Mouse (Mus musculus) CH12.LX (cell line): ENCODE measurements around the gene Vtn. TPM values are rescaled to one million over a fixed set of nuclear protein-coding genes. Genes with fewer than 3 reads are reported as not detected.

Experiments
- DNase-seq: peaks from one replicate; pipeline ENCODE4 v3.0.0-alpha.2; 2013; ENCODE audit errors: extremely low read depth
- H3K27ac ChIP-seq: 2 replicates; pipeline ENCODE4 v1.5.1; 2012; ENCODE audit warnings: low read depth, mild to moderate bottlenecking, control low read depth, moderate library complexity; ENCODE audit not compliant: insufficient read depth
- H3K27me3 ChIP-seq: replicated peaks from 2 replicates; pipeline ENCODE3; 2012; ENCODE audit warnings: inconsistent platforms
- H3K36me3 ChIP-seq, 2 experiments: replicated peaks in 1 of 2; 2 replicates each; pipeline versions ENCODE3 to v1.6.1; 2012; ENCODE audit warnings: inconsistent platforms in 1 of 2, low read length in 1 of 2, mild to moderate bottlenecking in 1 of 2, mixed read lengths in 1 of 2, moderate library complexity in 1 of 2; ENCODE audit not compliant: control insufficient read depth in 1 of 2, insufficient read depth in 1 of 2
- H3K4me1 ChIP-seq, 2 experiments: 2 replicates each; pipeline ENCODE4 v1.6.1; 2012; ENCODE audit warnings: inconsistent platforms in 1 of 2, moderate library complexity in 1 of 2; ENCODE audit not compliant: insufficient read depth in 2 of 2, control insufficient read depth in 1 of 2
- H3K4me2 ChIP-seq: 2 replicates; pipeline ENCODE4 v1.6.1; 2012; ENCODE audit warnings: low read depth, mild to moderate bottlenecking, control low read depth; ENCODE audit not compliant: poor library complexity, insufficient read depth, severe bottlenecking
- H3K4me3 ChIP-seq, 3 experiments: fragments of 150-350 bp in 1 of 3; sonication (generic) in 1 of 3; replicated peaks in 1 of 3; 2 replicates each; pipeline versions ENCODE3 to v1.5.1; 2011 to 2012; ENCODE audit warnings: low read depth in 2 of 3, low read length in 2 of 3, mild to moderate bottlenecking in 2 of 3, moderate library complexity in 2 of 3, control low read depth in 1 of 3, improper control_type of control experiment in 1 of 3, inconsistent platforms in 1 of 3, mixed read lengths in 1 of 3; ENCODE audit not compliant: poor library complexity in 1 of 3
- H3K79me2 ChIP-seq: replicated peaks from 2 replicates; pipeline ENCODE4 v1.6.1; 2012; ENCODE audit warnings: mild to moderate bottlenecking, moderate library complexity; ENCODE audit not compliant: control insufficient read depth, poor library complexity, insufficient read depth, severe bottlenecking; ENCODE audit errors: extremely low read depth
- H3K9ac ChIP-seq: 2 replicates; pipeline ENCODE4 v1.6.1; 2012; ENCODE audit warnings: low read depth, mild to moderate bottlenecking, control low read depth, moderate library complexity; ENCODE audit not compliant: insufficient read depth
- H3K9me3 ChIP-seq: replicated peaks from 2 replicates; pipeline ENCODE3; 2012; ENCODE audit warnings: low read length, inconsistent platforms, mixed read lengths
- CHD2 ChIP-seq: IDR thresholded peaks from 2 replicates; pipeline ENCODE4 v1.6.1; 2011; ENCODE audit warnings: low read length, improper control_type of control experiment
- ELF1 ChIP-seq: IDR thresholded peaks from 2 replicates; pipeline ENCODE4 v1.6.1; 2014; ENCODE audit warnings: low read depth, mild to moderate bottlenecking, inconsistent platforms, low read length, improper control_type of control experiment
- GABPA ChIP-seq: IDR thresholded peaks from 2 replicates; pipeline ENCODE4 v1.6.1; 2012; ENCODE audit warnings: low read depth, low read length, improper control_type of control experiment, inconsistent platforms; ENCODE audit not compliant: insufficient replicate concordance
- JUN ChIP-seq: IDR thresholded peaks from 2 replicates; pipeline ENCODE4 v1.6.1; 2011; ENCODE audit warnings: low read depth, mild to moderate bottlenecking, low read length, improper control_type of control experiment, moderate library complexity; ENCODE audit not compliant: insufficient read depth
- KAT2A ChIP-seq: IDR thresholded peaks from 2 replicates; pipeline ENCODE4 v1.6.1; 2012; ENCODE audit warnings: low read length, improper control_type of control experiment, inconsistent platforms; ENCODE audit not compliant: insufficient replicate concordance
- MAFK ChIP-seq: IDR thresholded peaks from 2 replicates; pipeline ENCODE4 v1.6.1; 2011; ENCODE audit warnings: low read length, improper control_type of control experiment; ENCODE audit not compliant: insufficient replicate concordance
- MAX ChIP-seq: IDR thresholded peaks from 2 replicates; pipeline ENCODE4 v1.6.1; 2011; ENCODE audit warnings: low read length, improper control_type of control experiment
- MAZ ChIP-seq: IDR thresholded peaks from 2 replicates; pipeline ENCODE4 v1.6.1; 2012; ENCODE audit warnings: low read depth, mild to moderate bottlenecking, inconsistent platforms, low read length, improper control_type of control experiment, moderate library complexity
- MEF2A ChIP-seq: IDR thresholded peaks from 2 replicates; pipeline ENCODE4 v1.6.1; 2014; ENCODE audit warnings: low read depth, mild to moderate bottlenecking, inconsistent platforms, low read length, improper control_type of control experiment, borderline replicate concordance
- PAX5 ChIP-seq: IDR thresholded peaks from 2 replicates; pipeline ENCODE4 v1.6.1; 2012; ENCODE audit warnings: low read length, inconsistent platforms, mixed read lengths
- POLR2A ChIP-seq: IDR thresholded peaks from 2 replicates; pipeline ENCODE4 v1.6.1; 2011; ENCODE audit warnings: low read depth, mild to moderate bottlenecking, improper control_type of control experiment, low read length
- POLR2AphosphoS2 ChIP-seq: IDR thresholded peaks from 2 replicates; pipeline ENCODE4 v1.6.1; 2011; ENCODE audit warnings: low read depth, low read length, improper control_type of control experiment
- RAD21 ChIP-seq: IDR thresholded peaks from 2 replicates; pipeline ENCODE4 v1.6.1; 2011; ENCODE audit warnings: low read depth, mild to moderate bottlenecking, low read length, improper control_type of control experiment, moderate library complexity
- RCOR1 ChIP-seq: conservative IDR thresholded peaks from 2 replicates; pipeline ENCODE4 v1.6.1; 2012; ENCODE audit warnings: low read depth, mild to moderate bottlenecking, inconsistent platforms, low read length, improper control_type of control experiment
- SMC3 ChIP-seq: IDR thresholded peaks from 2 replicates; pipeline ENCODE4 v1.6.1; 2011; ENCODE audit warnings: low read depth, low read length, improper control_type of control experiment
- TBP ChIP-seq: conservative IDR thresholded peaks from 2 replicates; pipeline ENCODE4 v1.6.1; 2011; ENCODE audit warnings: low read depth, low read length, improper control_type of control experiment
- UBTF ChIP-seq: IDR thresholded peaks from 2 replicates; pipeline ENCODE4 v1.6.1; 2012; ENCODE audit warnings: low read depth, mild to moderate bottlenecking, inconsistent platforms, low read length, improper control_type of control experiment, moderate library complexity
- USF1 ChIP-seq: IDR thresholded peaks from 2 replicates; pipeline ENCODE4 v1.6.1; 2014; ENCODE audit warnings: low read depth, mild to moderate bottlenecking, inconsistent platforms, low read length, improper control_type of control experiment
- USF2 ChIP-seq: conservative IDR thresholded peaks from 2 replicates; pipeline ENCODE4 v1.6.1; 2011; ENCODE audit warnings: low read depth, low read length, improper control_type of control experiment
- ZKSCAN1 ChIP-seq: IDR thresholded peaks from 2 replicates; pipeline ENCODE4 v1.6.1; 2012; ENCODE audit warnings: low read depth, inconsistent platforms, low read length, improper control_type of control experiment, borderline replicate concordance
- ZMIZ1 ChIP-seq: IDR thresholded peaks from 2 replicates; pipeline ENCODE4 v1.6.1; 2012; ENCODE audit warnings: low read depth, mild to moderate bottlenecking, inconsistent platforms, low read length, improper control_type of control experiment
- ZNF384 ChIP-seq: IDR thresholded peaks from 2 replicates; pipeline ENCODE4 v1.6.1; 2012; ENCODE audit warnings: low read depth, low read length, improper control_type of control experiment, inconsistent platforms
- dilution Hi-C: fragments of 300-500 bp; cut with MboI; formaldehyde crosslinking; loops from 2 replicates; pipeline ENCODE4 v1.14.3; 2020; ENCODE audit warnings: low sequenced_read_pairs; ENCODE audit not compliant: extremely low pct_unique_long_range_greater_than_20kb, extremely low pct_ligation_motif_present
- in situ Hi-C: fragments of 300-500 bp; cut with MboI; formaldehyde crosslinking; loops from 3 replicates; pipeline ENCODE4 v1.14.3; 2019; ENCODE audit warnings: low sequenced_read_pairs, low pct_ligation_motif_present, low pct_unique_long_range_greater_than_20kb, mixed read lengths
- polyA plus RNA-seq: library from polyadenylated mRNA; unstranded; fragments of >175 nt; gene quantifications from 2 replicates; pipeline ENCODE4 v1.2.1, GENCODE M21; 2012; ENCODE audit warnings: low read depth; ENCODE audit not compliant: insufficient read length
- total RNA-seq, 2 experiments: library from RNA; depleted of rRNA; stranded (reverse); fragments of 300-350 nt in 1 of 2; fragments of >200 nt in 1 of 2; gene quantifications; 2 replicates each; pipeline ENCODE4 v1.2.3; 2012 to 2014

Vtn gene
- total RNA-seq (2012; rRNA removed) (not detected in 2 replicates), total RNA-seq (2014; rRNA removed) (not detected in 2 replicates), polyA plus RNA-seq (not detected in 2 replicates)

DNA sequence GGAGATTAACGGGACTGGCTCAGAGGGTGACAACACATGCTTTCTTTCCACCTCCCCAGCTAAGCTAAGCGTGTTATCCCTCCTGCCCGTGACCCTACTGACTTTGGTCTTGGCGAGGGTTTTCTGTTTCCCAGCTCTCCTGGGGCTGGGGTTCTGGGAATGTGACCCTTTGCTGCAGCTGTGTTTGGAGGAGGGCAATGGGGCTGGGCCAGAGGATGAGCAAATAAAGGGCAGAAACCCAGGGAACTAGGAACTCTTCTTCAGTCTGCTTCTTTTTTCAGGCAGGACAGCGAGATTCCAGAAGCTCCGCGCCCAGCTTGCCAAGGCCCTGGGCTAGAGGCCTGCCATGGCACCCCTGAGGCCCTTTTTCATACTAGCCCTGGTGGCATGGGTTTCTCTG lies at the start of gene Vtn:
Vtn (plus strand) TSS at position 88 of the 400 bp plus-strand sequence.
- H3K36me3 ChIP-seq: peaks cover 0 to 12% of the 10 kb centered on the region in 2 experiments
- dilution Hi-C loops: no loop called here
- TF ChIP-seq UBTF: no peak
- no peak for TF ChIP-seq CHD2
- no peak for TF ChIP-seq RAD21
- TF ChIP-seq GABPA: no peak
- TF ChIP-seq MAFK: no peak
- no peak for TF ChIP-seq ELF1
- TF ChIP-seq JUN: no peak
- H3K27me3 ChIP-seq: peaks cover 46% of the 10 kb centered on the region
- H3K79me2 ChIP-seq: no peaks in the 10 kb centered on the region
- H3K9ac ChIP-seq: peak within 1 kb of the TSS; percentile 47
- no peak for DNase-seq
- H3K9me3 ChIP-seq: no peaks in the 10 kb centered on the region
- in situ Hi-C loops: loop anchor here (5.0 kb wide), 1 partner anchor 37 kb away; no protein-coding TSS in a partner anchor
- peak within 1 kb of the TSS; percentile 82 for H3K4me2 ChIP-seq
- peaks cover 5 to 12% of the 10 kb centered on the region in 2 experiments for H3K4me1 ChIP-seq
- peak within 1 kb of the TSS; percentile 52 to 88 (median 59) for H3K4me3 ChIP-seq
- no peak within 1 kb of the TSS for H3K27ac ChIP-seq

DNA sequence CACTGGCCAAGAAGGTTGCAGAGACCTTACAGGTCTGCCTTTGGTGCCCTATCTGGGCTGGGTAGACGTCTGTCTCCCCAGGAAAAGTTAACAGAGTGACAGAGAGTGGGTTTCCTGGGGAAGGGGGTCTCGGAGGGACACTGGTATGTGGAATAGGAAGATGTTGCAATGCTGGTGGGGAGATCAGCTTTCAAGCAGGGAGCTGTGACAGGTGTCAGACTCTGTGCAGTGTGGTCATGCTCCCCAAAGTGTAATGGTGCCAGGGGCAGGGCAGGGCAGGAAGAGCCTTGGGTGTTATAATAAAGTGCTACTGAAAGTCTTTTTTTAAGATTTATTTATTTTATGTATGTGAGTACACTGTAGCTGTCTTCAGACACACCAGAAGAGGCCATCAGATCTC lies 48.6 kb upstream of the Vtn start:
- DNase-seq: no peak
- dilution Hi-C loops: no loop called here
- Histone ChIP-seq H3K9ac (no peak overlapping the region), H3K9me3 (no peaks in the 10 kb centered on the region), H3K27me3 (peaks cover 6% of the 10 kb centered on the region), H3K4me2 (no peak overlapping the region), H3K4me3 (no peak overlapping the region), H3K4me1 (peaks cover 6 to 41% of the 10 kb centered on the region in 2 experiments), H3K36me3 (no peaks in the 10 kb centered on the region), H3K27ac (no peak overlapping the region), H3K79me2 (no peaks in the 10 kb centered on the region)
- TF ChIP-seq USF1: no peak
- TF ChIP-seq ZNF384: no peak
- no peak for TF ChIP-seq RCOR1
- no peak for TF ChIP-seq POLR2A
- TF ChIP-seq TBP: no peak
- TF ChIP-seq ZMIZ1: no peak
- TF ChIP-seq PAX5: no peak
- no peak for TF ChIP-seq KAT2A
- no peak for TF ChIP-seq ELF1
- TF ChIP-seq MAX: no peak
- no peak for TF ChIP-seq GABPA
- TF ChIP-seq UBTF: no peak
- TF ChIP-seq POLR2AphosphoS2: no peak
- no peak for TF ChIP-seq ZKSCAN1
- no peak for TF ChIP-seq SMC3
- no peak for TF ChIP-seq MAZ
- no peak for TF ChIP-seq JUN
- TF ChIP-seq MEF2A: no peak
- no peak for TF ChIP-seq USF2
- in situ Hi-C loops: no loop called here
